Comparison of ENCODE assay signal across 10 mouse cellular contexts in genomic region chr4:45855803-45856424, GRCm38 (mm10). TPM values are rescaled to one million over a fixed set of nuclear protein-coding genes. Genes with fewer than 3 reads are reported as not detected.
DNase-seq lines count a peak whose midpoint lies in the region; ATAC-seq and TF ChIP-seq lines count a peak whose summit lies in the region.
"Had no signal": no experiment of that assay in that cellular context is flagged by ENCODE, and none has a peak within 500 bp of the region (broad histone marks: within the 10 kb centered on the region; RNA-seq: fewer than 3 reads in every experiment).

No protein-coding gene starts in this region.

- no peak overlapping the region for H3K4me2 ChIP-seq in liver, postnatal 0 days (ENCODE audit: low read depth, low read length)
- H3K4me2 ChIP-seq: embryonic facial prominence, embryonic 13.5 days had no signal

- H3K27ac ChIP-seq in liver, postnatal 0 days (ENCODE audit: low read depth) = no peak overlapping the region
- H3K27ac ChIP-seq in olfactory bulb, adult 2 months (ENCODE audit: insufficient read depth, low read depth, low read length) = no peak overlapping the region
- H3K27ac ChIP-seq: embryonic facial prominence, embryonic 13.5 days had no signal

- no peak for TF ChIP-seq POLR2A in olfactory bulb, adult 2 months (IDR thresholded peaks at IDR 0.05; ENCODE audit: insufficient read depth, low read depth, low read length)

- no peaks in the 10 kb centered on the region for H3K9me3 ChIP-seq in liver, postnatal 0 days (ENCODE audit: low read length)
- H3K9me3 ChIP-seq: embryonic facial prominence, embryonic 13.5 days had no signal

- TF ChIP-seq EP300 in liver, postnatal 0 days (IDR thresholded peaks at IDR 0.05; ENCODE audit: low read depth) = no peak

- no peaks in the 10 kb centered on the region for H3K79me2 ChIP-seq in C2C12 (ENCODE audit: control insufficient read depth, insufficient read depth)

- peak; percentile 51 for TF ChIP-seq CTCF in C2C12 (IDR thresholded peaks at IDR 0.05; ENCODE audit: control insufficient read depth, insufficient read depth, insufficient read length)
- peak; percentile 80 for TF ChIP-seq CTCF in liver, postnatal 0 days (IDR thresholded peaks at IDR 0.05; ENCODE audit: low read depth)
- TF ChIP-seq CTCF in olfactory bulb, adult 2 months (IDR thresholded peaks at IDR 0.05; ENCODE audit: insufficient read depth, low read depth, low read length) = peak; percentile 66; the same call in 1 of the 2 replicates

- H3K27me3 ChIP-seq in C2C12 (ENCODE audit: control insufficient read depth, insufficient read depth, insufficient read length) = peaks cover 31% of the 10 kb centered on the region
- no peaks in the 10 kb centered on the region for H3K27me3 ChIP-seq in liver, postnatal 0 days (ENCODE audit: insufficient read depth, low read length)

- H3K4me3 ChIP-seq in C2C12 (ENCODE audit: insufficient read depth, poor library complexity, severe bottlenecking) = no peak overlapping the region
- no peak overlapping the region for H3K4me3 ChIP-seq in liver, postnatal 0 days (ENCODE audit: low read depth, low read length)
- no peak overlapping the region for H3K4me3 ChIP-seq in olfactory bulb, adult 2 months (ENCODE audit: insufficient read depth, low read depth, low read length)
- H3K4me3 ChIP-seq: embryonic facial prominence, embryonic 13.5 days had no signal

- no peaks in the 10 kb centered on the region for H3K36me3 ChIP-seq in C2C12 (ENCODE audit: control insufficient read depth, insufficient read depth)
- peaks cover 4% of the 10 kb centered on the region; the same call in 1 of the 2 replicates for H3K36me3 ChIP-seq in liver, postnatal 0 days (replicated peaks; ENCODE audit: insufficient read depth, low read length)
- H3K36me3 ChIP-seq: embryonic facial prominence, embryonic 13.5 days had no signal

- peak; percentile 52; the same call in 1 of the 2 replicates for ATAC-seq in granulocyte monocyte progenitor cell, adult 5-6 weeks (replicated peaks; ENCODE audit: poor library complexity, severe bottlenecking)
- no peak for ATAC-seq in liver, postnatal 0 days

- H3K79me3 ChIP-seq in C2C12 (ENCODE audit: low read depth) = no peaks in the 10 kb centered on the region

- H3K4me1 ChIP-seq in liver, postnatal 0 days (ENCODE audit: insufficient read depth) = no peaks in the 10 kb centered on the region; the same call in 1 of the 2 replicates
- peaks cover under 1% of the 10 kb centered on the region for H3K4me1 ChIP-seq in olfactory bulb, adult 2 months (ENCODE audit: control insufficient read depth, insufficient read depth, low read length)

- WGBS in liver, postnatal 0 days (ENCODE audit: insufficient replicate concordance) = 50% methylated on average over 19 of the region's 19 CpGs
- 51% methylated on average over 19 of the region's 19 CpGs for WGBS in olfactory bulb, adult 2 months

- peak; percentile 74 for DNase-seq in adrenal gland, postnatal 25 days
- peak; percentile 44 for DNase-seq in embryo, embryonic 11.5 days (ENCODE audit: low read depth, low spot score)
- peak; percentile 84 for DNase-seq in kidney, postnatal 14 days
- peak; percentile 71 for DNase-seq in liver, postnatal 0 days
- DNase-seq in testis, postnatal 14 days (ENCODE audit: low spot score) = peak; percentile 56

- no peak overlapping the region for H3ac ChIP-seq in C2C12 (ENCODE audit: control insufficient read depth, insufficient read length, low read depth)

- no peak overlapping the region for H3K9ac ChIP-seq in liver, postnatal 0 days (replicated peaks)
- H3K9ac ChIP-seq: embryonic facial prominence, embryonic 13.5 days had no signal

TF ChIP-seq in C2C12, 6 proteins besides CTCF, POLR2A, EP300 and RAD21:
- no peak for TF ChIP-seq CEBPB (IDR thresholded peaks at IDR 0.05; ENCODE audit: low read depth)
- no peak for TF ChIP-seq MYOG (IDR thresholded peaks at IDR 0.05; ENCODE audit: control insufficient read depth, extremely low read depth, insufficient read length)
- TF ChIP-seq FOSL1 (IDR thresholded peaks at IDR 0.05; ENCODE audit: insufficient read depth, low read length, poor library complexity, severe bottlenecking) = no peak
- TF ChIP-seq MYOD1 (IDR thresholded peaks at IDR 0.05; ENCODE audit: control insufficient read depth, insufficient read length, low read depth) = no peak
- no peak for TF ChIP-seq USF1 (IDR thresholded peaks at IDR 0.05; ENCODE audit: low read depth)
- no peak for TF ChIP-seq MAX (IDR thresholded peaks at IDR 0.05)

RNA-seq across cellular contexts. Expression of gene Stra6l, which starts 7.5 kb away (rescaled TPM):
- not detected for polyA plus RNA-seq in C2C12 (2012; fragmentation: generic; extraction: Trizol)
- 0.24 and 1.0 TPM in 2 replicates for total RNA-seq in adrenal gland, postnatal 25 days (2021)
- 0.69 TPM in 1 of 2 replicates, not detected in the other for total RNA-seq in granulocyte monocyte progenitor cell, adult 5-6 weeks (2014; fragmentation: Nextera tagmentation)
- 0.09 and 0.10 TPM in 2 replicates for total RNA-seq in granulocyte monocyte progenitor cell, adult 5-6 weeks (2017)
- polyA plus RNA-seq in liver, postnatal 0 days (2015; fragmentation: Nextera tagmentation; extraction: Ambion mirVana) = 16.9 and 18.9 TPM in 2 replicates
- polyA plus RNA-seq in olfactory bulb, adult 2 months (2012; ENCODE audit: insufficient read depth, insufficient read length, low replicate concordance, missing spikeins) = not detected in 2 replicates
- total RNA-seq: neutrophil, adult 5-6 weeks had no signal
- polyA plus RNA-seq: embryonic facial prominence, embryonic 13.5 days had no signal

RNA-seq across cellular contexts. Expression of gene Igfbpl1, which starts 29.2 kb away (rescaled TPM):
- not detected for polyA plus RNA-seq in C2C12 (2012; fragmentation: generic; extraction: Trizol)
- total RNA-seq in adrenal gland, postnatal 25 days (2021) = not detected in 2 replicates
- not detected in 2 replicates for total RNA-seq in granulocyte monocyte progenitor cell, adult 5-6 weeks (2014; fragmentation: Nextera tagmentation)
- total RNA-seq in granulocyte monocyte progenitor cell, adult 5-6 weeks (2017) = not detected in 2 replicates
- not detected in 2 replicates for polyA plus RNA-seq in liver, postnatal 0 days (2015; fragmentation: Nextera tagmentation; extraction: Ambion mirVana)
- polyA plus RNA-seq in olfactory bulb, adult 2 months (2012; ENCODE audit: insufficient read depth, insufficient read length, low replicate concordance, missing spikeins) = not detected in 2 replicates
- total RNA-seq: neutrophil, adult 5-6 weeks had no signal

RNA-seq across cellular contexts. Expression of gene Ccdc180, which starts 34.2 kb away (rescaled TPM):
- polyA plus RNA-seq in C2C12 (2012; fragmentation: generic; extraction: Trizol) = 0.08 TPM
- total RNA-seq in adrenal gland, postnatal 25 days (2021) = 0.18 and 0.38 TPM in 2 replicates
- total RNA-seq in granulocyte monocyte progenitor cell, adult 5-6 weeks (2014; fragmentation: Nextera tagmentation) = 0.32 and 1.4 TPM in 2 replicates
- total RNA-seq in granulocyte monocyte progenitor cell, adult 5-6 weeks (2017) = 0.17 and 0.31 TPM in 2 replicates
- 0.16 and 0.18 TPM in 2 replicates for polyA plus RNA-seq in liver, postnatal 0 days (2015; fragmentation: Nextera tagmentation; extraction: Ambion mirVana)
- not detected in 2 replicates for polyA plus RNA-seq in olfactory bulb, adult 2 months (2012; ENCODE audit: insufficient read depth, insufficient read length, low replicate concordance, missing spikeins)
- polyA plus RNA-seq: embryonic facial prominence, embryonic 13.5 days had no signal

RNA-seq across cellular contexts. Expression of gene Aldh1b1, which starts 57.1 kb away (rescaled TPM):
- polyA plus RNA-seq in C2C12 (2012; fragmentation: generic; extraction: Trizol) = not detected
- 32.9 and 42.0 TPM in 2 replicates for total RNA-seq in adrenal gland, postnatal 25 days (2021)
- 15.1 and 16.2 TPM in 2 replicates for total RNA-seq in granulocyte monocyte progenitor cell, adult 5-6 weeks (2014; fragmentation: Nextera tagmentation)
- 45.3 and 54.8 TPM in 2 replicates for total RNA-seq in granulocyte monocyte progenitor cell, adult 5-6 weeks (2017)
- 91.5 and 96.4 TPM in 2 replicates for polyA plus RNA-seq in liver, postnatal 0 days (2015; fragmentation: Nextera tagmentation; extraction: Ambion mirVana)
- not detected in 2 replicates for polyA plus RNA-seq in olfactory bulb, adult 2 months (2012; ENCODE audit: insufficient read depth, insufficient read length, low replicate concordance, missing spikeins)

Comparison
In these comparisons a context has a peak if more than half of its experiments do, and no peak if none do; other contexts are left out.
1. RNA of gene Stra6l, which starts 7.5 kb away (polyA plus RNA-seq): 16.9 to 18.9 TPM in liver, postnatal 0 days; not detected in C2C12 (single experiment) and not detected in olfactory bulb, adult 2 months; every median in the first group is over 10 times any median in the second.
2. Peak in every context shown above with its lines, with median percentiles within 50 percentile points of each other: CTCF ChIP-seq and DNase-seq.